Mouse (Mus musculus) cerebellum, adult 9-11 months (tissue): Measurements from ENCODE around the gene Zfp202.

Experiments used
- DNase-seq: peaks from one replicate; pipeline ENCODE4 v3.0.0; 2022

Zfp202 gene

DNA sequence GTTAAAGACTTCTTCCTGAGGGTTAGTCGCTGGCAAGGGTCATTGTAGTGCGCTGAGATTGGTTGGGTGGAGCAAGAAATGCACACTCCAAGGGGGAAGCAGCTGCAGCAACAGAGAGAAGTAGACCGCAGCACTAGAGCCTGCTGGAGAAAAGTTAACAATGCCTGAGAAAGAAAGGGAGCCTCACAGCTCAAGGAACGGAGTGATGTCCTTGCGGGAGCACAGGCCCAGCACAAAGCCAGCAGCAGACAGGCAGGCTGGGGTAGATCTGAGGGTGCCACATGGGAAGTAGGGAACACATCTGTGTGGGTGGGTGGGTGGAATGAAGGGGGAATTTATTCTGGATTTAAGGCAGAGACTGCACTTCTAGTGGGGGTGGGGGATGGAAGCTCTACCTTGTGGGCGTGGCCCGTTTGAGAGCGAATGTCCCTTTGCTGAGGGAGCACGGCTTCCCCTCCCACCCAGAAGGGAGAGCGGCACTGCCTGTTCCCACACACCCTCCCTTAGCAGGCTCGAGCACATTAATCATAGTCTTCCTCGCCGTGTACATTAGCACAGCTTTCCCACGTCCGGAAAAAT is 49.2 kb downstream of the Zfp202 start:
- DNase-seq, result peak; percentile 32

DNA sequence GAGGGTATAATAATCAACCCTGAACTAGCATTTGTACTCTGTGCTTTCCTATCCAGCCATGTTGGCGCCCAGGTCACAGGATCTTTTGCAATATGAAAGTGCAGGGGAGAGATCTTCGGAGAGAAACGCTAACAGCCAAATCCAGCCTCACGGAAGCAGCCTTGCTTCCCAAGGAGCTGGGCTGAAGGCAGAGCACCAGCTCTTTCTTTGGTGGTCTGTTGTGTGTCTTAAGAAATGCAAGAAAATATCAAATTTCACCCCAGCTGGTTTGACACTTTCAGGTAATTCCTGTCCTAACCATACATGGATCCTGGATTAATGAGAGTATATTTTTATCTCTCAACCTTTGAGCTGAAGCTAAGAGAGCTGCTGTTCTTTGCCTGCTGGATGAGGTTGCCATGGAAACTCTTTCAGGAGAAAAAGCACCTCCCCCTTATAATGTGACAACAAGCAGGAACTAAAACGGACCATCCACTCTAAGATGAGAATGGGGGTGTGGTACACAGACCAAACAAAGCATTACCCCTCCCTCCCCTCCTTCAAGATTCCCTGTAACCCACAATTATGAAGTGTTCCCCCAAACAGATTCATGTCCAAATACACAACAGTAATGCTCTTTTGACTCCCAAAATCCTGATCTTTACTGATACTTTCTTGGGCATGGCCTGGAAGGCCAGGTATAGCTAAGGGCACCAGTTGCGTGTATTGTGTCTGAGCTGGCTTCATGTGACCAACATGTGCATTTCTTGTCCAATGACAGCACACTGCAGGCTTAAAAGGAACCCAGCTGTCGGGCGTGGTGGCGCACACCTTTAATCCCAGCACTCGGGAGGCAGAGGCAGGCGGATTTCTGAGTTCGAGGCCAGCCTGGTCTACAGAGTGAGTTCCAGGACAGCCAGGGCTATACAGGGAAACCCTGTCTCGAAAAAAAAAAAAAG is 50.1 kb downstream of the Zfp202 start:
- peak; percentile 11 for DNase-seq

DNA sequence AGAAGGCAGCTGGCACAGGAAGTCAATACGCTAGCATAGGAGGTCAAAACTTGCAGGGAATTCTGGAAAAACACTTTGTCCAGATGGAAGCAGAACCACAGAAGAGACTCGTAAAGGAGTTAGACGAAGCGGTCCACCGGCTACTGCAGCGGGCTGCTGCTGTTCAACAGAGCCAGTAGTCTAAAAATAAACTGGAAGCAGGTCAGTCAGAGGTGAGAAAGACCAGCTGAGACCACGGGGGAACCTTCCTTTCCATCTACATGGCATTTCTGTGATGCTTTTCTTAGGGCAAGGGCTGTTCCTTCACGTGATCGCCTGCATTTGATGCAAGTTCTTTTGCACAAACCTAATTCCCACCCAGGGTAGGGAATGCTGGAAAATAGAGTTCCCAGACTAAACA is 53.4 kb downstream of the Zfp202 start:
- no peak for DNase-seq

- DNase-seq, result no peak
Observed at GRCm38 (mm10) chr9:40245974-40246665, 54.0 kb downstream of the Zfp202 start.

- no peak for DNase-seq
Observed at GRCm38 (mm10) chr9:40246702-40247101, 54.6 kb downstream of the Zfp202 start.

DNA sequence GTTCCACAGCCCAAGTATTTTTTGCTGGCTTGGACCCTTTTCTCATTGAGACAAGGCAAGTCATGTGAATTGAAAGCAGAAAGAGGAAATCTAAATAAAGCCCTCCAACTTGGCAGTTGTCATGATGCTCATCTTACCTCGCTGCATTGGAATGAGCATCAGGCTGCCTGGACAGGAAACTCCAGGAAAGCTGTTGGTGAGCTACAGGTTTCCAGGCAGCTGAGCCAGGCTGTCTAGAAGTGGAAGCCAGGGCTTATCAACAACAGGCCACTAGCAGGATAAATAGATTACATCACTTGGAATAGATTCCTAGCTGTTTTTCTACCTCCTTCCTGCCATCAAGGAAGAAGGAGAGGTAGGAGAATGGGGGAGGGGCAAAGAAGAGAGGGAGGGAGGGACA is 57.0 kb downstream of the Zfp202 start:
- no peak for DNase-seq

DNA sequence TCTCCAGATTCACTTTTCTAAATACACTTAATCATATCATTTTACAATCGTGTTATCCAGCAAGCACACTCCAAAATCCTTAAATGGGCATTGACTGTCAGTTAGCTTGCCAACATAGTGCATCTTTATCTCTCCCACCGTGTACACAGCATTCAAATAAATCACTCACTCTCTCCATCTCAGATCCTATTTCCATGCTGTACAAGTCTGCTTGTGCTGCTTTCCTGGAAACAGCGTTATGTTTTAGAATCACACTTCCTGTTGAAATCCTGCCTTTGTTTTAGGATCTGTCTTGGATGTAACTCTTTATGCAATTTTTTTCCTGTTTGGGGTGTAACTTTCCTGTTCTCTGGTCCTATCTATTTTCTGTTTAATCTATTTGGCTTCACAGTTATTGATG is 60.3 kb downstream of the Zfp202 start:
- no peak for DNase-seq
